Mouse (Mus musculus): ENCODE results near the gene H2-DMb2. TPM values are rescaled to one million over a fixed set of nuclear protein-coding genes. Genes with fewer than 3 reads are reported as not detected.

Gene H2-DMb2
- total RNA-seq, 2 experiments from 2014 or later, result 1.2 to 3.0 TPM

GRCm38 (mm10) chr17:34118113-34118872 is 24.8 kb upstream of the H2-DMb2 start:
- DNase-seq (ENCODE audit: low spot score in 2 of 2), result no peak

- DNase-seq (ENCODE audit: low spot score in 2 of 2), result no peak
Measured at GRCm38 (mm10) chr17:34118873-34119248, 24.2 kb upstream of the H2-DMb2 start.

- peak; percentile 94 to 98 for DNase-seq (ENCODE audit: low spot score in 2 of 2)
Measured at GRCm38 (mm10) chr17:34119249-34120179, 23.6 kb upstream of the H2-DMb2 start, which contains the start of gene H2-DMa. TSS of gene H2-DMa (plus strand) at chr17:34119541.

- DNase-seq (ENCODE audit: low spot score in 2 of 2), result peak; percentile 72 to 83
Measured at GRCm38 (mm10) chr17:34120180-34120723, 22.9 kb upstream of the H2-DMb2 start.

- DNase-seq (ENCODE audit: low spot score in 2 of 2), result peak; percentile 68 to 69
Measured at GRCm38 (mm10) chr17:34120814-34121171, 22.3 kb upstream of the H2-DMb2 start.

- DNase-seq (ENCODE audit: low spot score in 2 of 2), result peak; percentile 47 to 75
Measured at GRCm38 (mm10) chr17:34121172-34121878, 21.8 kb upstream of the H2-DMb2 start.

- peak; percentile 20 to 47 for DNase-seq (ENCODE audit: low spot score in 2 of 2)
Measured at GRCm38 (mm10) chr17:34121879-34122187, 21.3 kb upstream of the H2-DMb2 start.

- peak; percentile 98 for DNase-seq (ENCODE audit: low spot score in 2 of 2)
Measured at GRCm38 (mm10) chr17:34122188-34122984, 20.7 kb upstream of the H2-DMb2 start, which contains the start of gene Brd2. TSS of gene Brd2 (minus strand) at chr17:34122634.

- DNase-seq (ENCODE audit: low spot score in 2 of 2), result no peak
Measured at GRCm38 (mm10) chr17:34123111-34123510, 20.0 kb upstream of the H2-DMb2 start.

GRCm38 (mm10) chr17:34123518-34123917 is 19.6 kb upstream of the H2-DMb2 start:
- no peak for DNase-seq (ENCODE audit: low spot score in 2 of 2)

GRCm38 (mm10) chr17:34124649-34125048 is 18.5 kb upstream of the H2-DMb2 start:
- DNase-seq (ENCODE audit: low spot score in 2 of 2), result no peak

- no peak for DNase-seq (ENCODE audit: low spot score in 2 of 2)
Measured at GRCm38 (mm10) chr17:34126826-34127420, 16.2 kb upstream of the H2-DMb2 start.

- DNase-seq (ENCODE audit: low spot score in 2 of 2), result no peak
Measured at GRCm38 (mm10) chr17:34127475-34127874, 15.6 kb upstream of the H2-DMb2 start.

- DNase-seq (ENCODE audit: low spot score in 2 of 2), result no peak
Measured at GRCm38 (mm10) chr17:34128264-34128937, 14.7 kb upstream of the H2-DMb2 start.

GRCm38 (mm10) chr17:34128944-34129791 is 13.9 kb upstream of the H2-DMb2 start:
- DNase-seq (ENCODE audit: low spot score in 2 of 2), result no peak

- DNase-seq (ENCODE audit: low spot score in 2 of 2), result no peak
Measured at GRCm38 (mm10) chr17:34130073-34130947, 12.8 kb upstream of the H2-DMb2 start.

- DNase-seq (ENCODE audit: low spot score in 2 of 2), result no peak
Measured at GRCm38 (mm10) chr17:34131911-34132310, 11.2 kb upstream of the H2-DMb2 start.

All from adrenal gland, postnatal 4 days (tissue).